Mouse (Mus musculus) thymus, adult 2 months (tissue): ENCODE data around the gene Tatdn2.

Experiments
- CTCF ChIP-seq: fragments of 200-500 bp; IDR thresholded peaks from 2 replicates; pipeline ENCODE4 v1.5.1; 2012; ENCODE audit warnings: mild to moderate bottlenecking, control low read depth, low read length, moderate library complexity, borderline replicate concordance; ENCODE audit not compliant: control insufficient read depth, poor library complexity, insufficient read depth; ENCODE audit errors: extremely low read depth
- POLR2A ChIP-seq: fragments of 200-500 bp; IDR thresholded peaks from 2 replicates; pipeline ENCODE4 v1.6.1; 2012; ENCODE audit warnings: mild to moderate bottlenecking, low read length, control low read depth, moderate library complexity; ENCODE audit not compliant: control insufficient read depth, poor library complexity, insufficient read depth; ENCODE audit errors: extremely low read depth

DNA sequence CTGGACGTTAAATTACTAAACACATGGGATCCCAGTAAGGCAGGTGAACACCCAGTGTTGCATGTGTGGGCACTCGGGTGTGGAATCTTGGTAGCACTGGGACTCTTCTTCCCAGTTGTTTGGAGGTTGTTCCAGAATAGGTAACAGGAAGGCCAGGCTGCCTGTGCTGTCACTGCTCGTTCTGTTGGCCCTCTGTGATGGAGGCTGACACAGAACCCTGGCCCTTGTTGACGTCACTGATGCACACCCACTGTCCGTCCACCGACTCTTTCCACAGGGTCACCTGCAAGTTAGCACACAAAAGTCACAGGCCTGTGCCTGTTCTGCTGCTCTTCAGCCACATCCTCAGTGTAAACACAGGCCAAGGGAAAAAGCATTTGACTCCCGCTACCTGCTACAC, 31.3 kb downstream of the Tatdn2 start:
- TF ChIP-seq CTCF (no peak), POLR2A (no peak)
